Mouse (Mus musculus): ENCODE data around the gene Homer2.

Gene Homer2

DNA sequence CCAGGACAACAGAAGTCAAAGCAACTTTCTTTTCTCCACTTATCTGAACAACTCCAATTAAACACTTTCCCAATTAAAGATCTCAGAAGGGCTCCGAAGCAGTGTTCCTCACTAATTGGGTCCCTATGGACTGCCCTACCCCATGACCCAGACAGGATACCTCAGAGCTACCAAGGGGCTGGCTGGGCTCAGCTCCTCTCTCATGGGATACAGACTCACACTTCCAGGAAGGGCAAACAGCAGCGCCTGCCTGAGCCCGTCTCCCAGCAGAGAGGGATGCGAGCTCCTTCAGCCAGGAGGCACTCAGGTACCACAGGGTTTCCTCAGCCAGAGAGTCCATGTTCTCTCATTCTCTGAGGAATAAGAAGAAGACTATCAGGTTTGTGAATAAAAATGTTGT is 9.4 kb downstream of the Homer2 start:
- no peak for DNase-seq

DNA sequence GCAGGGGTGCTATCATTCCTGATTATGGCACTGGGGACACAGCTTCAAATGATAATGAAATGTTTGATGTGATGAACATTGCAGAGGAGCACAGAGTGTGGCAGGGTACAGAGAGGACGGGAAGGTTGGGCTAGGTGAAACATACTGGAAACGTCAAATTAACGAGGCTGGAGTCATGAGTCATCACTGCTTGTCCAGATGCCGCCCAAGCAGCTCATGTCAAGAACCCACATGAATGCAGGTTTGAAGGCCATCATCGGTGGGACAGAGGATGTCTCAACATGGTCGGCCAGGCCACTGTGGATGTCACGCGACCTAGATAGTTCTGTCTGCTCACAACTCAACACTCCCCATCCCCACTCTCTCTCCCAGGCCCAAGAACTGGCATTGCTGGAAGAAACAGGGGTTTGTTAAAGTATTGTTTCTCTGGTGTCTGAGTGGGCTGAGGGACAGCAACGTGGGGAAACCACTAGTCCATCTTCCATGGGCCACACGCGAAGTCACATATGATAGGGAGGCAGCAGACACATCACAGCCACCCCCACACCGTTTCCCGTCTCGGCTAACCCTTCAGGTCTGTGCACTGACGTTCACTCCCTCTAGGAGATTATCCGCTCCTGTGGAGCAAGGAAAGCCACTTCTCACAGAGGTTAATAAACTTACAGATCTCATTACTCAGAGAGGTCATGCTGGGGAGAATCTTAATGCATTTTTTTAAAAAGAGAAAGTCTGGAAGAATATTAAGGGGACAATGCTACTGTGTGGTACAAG is 11.4 kb downstream of the Homer2 start:
- no peak for DNase-seq

DNA sequence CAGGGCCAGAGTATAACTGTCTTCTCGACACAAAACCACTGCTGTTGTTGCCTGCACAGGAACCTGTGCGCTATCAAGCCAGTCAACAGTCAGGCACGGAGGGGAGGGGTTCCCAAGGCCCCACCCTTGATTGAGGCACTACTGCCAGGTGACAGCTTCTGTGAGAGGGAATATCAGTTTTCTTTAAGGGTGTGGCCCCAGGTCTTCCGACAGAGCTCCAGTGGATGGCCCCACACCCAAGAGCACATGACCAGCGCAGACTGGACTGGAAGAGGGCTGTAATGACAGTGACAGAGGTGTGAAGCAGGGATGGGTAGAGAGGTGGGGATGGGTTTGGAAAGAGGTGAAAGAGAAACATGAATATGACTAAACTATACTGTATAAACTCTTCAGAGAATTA is 16.3 kb downstream of the Homer2 start:
- DNase-seq: no peak

DNA sequence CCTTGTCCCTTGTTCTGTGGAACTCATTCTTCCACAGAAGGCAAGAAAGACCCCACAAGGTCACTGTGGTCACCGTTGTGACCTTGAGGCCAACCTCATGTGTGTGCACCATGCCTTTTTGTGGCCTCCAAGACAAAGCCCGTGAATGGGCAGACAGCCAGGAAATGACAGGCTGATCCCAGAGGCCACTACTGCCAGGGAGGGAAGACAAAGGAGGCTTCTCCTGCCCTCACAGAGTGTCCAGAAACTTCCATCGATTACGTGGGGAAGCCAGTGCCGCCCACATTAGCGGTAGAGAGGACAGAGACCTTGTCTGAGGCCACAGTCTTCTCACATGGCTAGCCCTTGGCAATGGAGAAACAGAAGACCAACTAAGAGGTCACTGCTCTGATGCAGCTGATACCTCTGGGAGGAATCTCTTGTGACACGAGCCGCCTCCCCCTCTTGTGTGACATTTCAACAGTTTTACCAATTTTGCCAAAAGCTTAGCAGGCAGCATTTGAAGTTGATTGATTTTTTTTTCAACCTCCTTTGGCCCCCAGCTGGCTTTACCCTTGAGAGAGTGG is 18.1 kb downstream of the Homer2 start:
- DNase-seq: no peak

DNA sequence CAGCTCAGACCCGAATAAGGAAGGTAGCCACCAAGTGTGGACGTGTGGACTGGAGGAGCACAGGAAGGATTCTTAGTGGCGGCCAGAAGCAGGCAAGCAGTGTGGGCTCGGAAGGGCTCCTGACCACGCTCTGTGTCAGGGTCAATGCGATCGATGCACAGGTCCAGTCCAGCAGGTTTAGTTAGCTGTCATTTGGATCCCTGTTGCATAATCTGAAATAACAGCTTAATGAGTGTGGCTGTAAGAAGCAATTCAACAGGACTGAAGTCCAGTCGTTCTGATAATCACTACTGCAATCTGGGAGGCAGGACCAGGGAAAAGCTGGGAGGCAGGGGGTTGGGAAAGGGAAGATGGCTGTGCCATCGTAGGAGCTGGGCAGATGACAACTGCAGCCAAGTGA is 18.9 kb downstream of the Homer2 start:
- no peak for DNase-seq

DNA sequence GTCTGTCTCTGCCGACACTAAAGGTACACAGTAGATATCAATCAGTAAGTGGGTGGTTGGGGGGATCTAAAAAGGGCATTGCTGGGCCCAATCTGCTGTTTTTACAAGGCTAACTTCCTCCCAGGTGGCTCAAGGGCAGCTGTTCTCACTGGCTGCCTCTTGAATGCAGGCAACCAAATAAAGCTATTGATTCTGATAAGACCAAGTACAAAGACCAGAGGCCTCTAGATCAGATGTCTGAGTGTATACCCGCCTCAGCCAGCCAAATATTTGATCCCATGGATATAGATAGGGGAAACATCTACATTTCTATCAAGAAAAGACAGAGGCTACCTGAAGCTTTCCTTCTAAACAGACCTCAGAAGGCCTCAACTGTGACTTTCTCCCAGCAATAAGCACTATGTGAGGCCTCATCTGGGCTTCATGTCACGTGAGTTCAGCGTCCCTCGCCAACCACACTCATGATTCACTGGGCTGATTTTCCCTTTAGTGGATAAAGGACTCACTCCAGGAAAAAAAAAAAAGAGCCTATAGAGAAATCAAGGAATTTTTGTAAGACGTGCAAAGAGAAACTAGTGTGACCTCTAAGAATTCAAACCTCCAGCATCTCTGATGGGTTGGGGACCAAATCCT is 19.5 kb downstream of the Homer2 start:
- no peak for DNase-seq

DNA sequence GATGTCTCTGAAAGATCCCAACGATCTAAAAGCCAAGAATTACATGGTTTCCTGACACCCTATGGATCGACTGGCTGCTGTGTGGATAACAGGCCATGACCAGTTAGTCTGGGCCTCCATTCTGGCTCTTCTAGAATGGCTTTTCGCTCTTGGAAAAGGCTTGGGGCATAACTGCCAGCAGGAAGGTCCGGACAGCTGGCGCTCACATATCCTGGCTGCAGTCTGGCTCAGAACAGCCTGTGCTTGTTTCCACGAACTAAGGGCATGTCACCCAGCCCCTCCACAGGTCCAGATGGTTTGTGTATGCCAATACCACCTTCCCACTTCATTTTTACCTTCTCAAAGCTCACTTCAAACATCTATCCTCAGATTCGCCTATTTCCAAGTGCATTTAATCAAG is 22.0 kb downstream of the Homer2 start:
- no peak for DNase-seq

DNA sequence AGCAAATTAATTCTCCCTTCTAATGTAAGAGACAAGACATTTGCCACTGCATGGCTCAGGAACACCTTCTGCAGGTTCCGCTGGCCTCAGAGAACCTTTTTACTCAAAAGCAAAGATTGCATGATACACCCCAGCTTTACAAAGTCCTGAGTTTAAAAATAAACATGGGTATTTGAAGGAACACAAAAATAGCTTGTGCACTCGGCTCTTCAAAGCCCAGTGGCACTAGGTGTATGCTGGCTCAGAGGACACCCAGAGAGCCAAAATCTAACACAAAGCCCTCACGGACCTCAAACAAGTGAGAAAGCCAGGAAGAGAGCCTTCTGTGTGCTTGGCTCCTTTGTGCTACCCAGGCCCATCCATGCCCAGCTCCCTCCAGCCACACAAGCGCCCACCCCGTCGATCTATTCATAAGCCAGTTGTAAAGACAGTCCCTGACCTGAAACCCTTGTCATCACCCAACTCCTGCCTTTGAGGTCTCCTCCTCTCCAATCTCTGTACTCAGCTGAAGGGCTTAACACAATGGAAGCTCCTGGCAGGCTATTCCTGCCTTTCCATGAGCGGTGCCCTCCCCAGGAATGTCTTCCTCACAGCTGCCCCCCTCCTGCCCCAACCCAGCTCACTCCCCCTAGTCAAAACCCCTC is 23.4 kb downstream of the Homer2 start:
- no peak for DNase-seq

DNA sequence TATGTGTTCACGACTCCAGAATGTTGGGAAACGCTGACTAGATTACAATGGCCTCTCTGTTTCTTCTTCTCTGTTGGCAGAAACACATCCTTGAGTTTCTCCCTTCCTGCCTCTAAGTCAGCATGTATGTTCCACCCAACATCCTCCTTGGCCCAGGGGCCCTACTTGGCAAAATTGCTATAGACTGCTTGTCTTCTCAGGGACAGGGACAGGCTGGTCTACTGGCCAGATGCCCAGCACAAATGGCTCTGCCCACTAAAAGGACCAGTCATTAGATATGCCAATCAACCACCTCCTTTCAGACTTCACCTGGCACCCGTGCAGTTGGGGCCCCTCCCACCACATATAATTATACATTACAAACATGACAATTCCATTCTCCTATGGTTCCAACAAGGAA is 25.9 kb downstream of the Homer2 start:
- no peak for DNase-seq

DNA sequence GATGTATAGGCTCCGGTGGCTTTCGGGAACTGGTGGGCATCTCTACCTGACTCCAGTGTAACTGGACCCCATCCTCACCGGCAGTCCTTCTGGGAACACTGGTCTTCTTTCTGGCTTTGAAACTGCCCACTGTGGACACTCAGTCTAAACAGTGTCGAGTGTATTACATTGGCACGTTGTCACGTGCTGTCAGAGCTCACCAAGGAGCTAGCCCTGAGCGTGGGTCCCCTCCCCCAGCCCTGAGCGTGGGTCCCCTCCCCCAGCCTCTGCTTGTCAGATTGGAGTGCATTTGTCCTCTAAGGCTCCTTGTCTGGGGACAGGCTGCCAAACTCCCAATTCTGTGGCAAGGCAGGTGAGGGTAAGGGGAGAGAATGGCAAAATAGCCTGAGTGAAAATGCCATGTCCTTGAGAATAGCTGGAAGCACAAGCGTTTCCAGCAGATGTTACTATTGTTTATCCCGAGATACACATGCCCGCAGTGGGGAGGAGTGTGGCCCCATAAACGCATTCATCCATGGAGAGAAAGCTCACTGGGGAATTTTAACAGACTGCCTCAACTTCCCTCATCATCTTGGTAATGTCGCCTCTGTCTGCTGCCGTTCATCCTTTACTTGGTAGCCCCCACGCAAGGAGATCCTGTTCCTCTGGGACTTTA is 33.8 kb downstream of the Homer2 start:
- no peak for DNase-seq

DNA sequence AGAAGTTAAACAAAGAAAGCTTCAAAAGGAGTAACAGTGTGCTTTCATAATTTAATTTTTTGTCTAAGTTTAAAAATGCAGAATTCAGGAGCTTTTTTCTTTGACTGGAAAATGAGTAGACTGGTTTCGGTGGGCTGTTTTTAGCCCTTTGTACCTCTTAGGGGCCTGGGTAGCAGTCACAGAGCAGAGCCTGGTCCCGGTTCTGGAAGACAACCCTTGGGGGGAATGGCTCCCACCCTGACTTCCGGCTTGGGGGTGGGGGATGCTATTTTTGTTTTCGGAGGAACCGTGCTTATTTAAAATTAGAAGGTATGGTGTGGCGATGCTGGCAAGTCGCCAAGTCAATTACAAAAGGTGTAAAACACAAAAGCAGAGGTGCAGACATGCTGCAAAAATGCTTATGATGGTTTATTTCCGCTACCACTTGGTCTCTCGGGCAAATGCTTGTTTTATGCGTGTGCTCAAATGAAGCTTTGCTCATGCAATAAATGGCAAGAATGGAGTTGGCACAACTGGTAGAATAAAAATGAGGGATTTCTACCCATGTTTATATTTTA is 34.5 kb downstream of the Homer2 start:
- no peak for DNase-seq

DNA sequence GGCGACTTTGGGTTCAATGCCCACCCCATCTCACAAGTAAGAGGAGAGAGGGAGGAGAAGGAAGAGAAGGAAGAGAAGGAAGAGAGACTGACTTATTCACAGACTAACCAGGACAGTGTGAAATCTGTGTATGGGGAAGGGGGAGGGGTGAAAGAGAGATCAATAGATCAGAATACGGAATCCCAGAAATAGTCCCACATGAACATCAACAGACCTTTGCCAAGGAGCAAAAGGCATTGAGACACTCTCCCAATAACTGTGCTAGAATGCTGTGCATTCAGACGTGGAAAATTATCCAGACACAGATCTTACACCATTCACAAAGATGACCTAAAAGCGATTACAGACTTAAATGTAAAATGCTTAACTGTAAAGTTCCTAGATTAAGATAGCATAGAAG is 40.2 kb downstream of the Homer2 start:
- no peak for DNase-seq

DNA sequence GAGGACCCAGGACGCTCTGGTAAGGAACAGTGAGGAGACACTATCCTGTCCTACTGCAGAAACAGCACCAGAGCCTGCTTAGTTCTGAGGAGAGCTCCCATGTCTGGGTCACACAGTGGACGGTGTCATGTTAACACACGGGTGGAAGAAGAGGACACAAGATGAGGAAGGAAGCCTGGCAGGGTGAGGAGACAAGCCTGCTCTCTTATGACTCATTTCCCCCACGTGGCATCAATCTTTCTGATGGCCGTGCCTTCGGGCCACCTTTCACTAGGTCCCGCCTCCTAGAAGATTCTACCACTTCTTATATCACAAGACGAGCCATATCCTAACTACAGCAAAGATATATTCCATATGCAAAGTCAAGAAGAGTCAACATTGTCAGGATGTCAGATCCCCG is 40.7 kb downstream of the Homer2 start:
- DNase-seq: no peak

DNA sequence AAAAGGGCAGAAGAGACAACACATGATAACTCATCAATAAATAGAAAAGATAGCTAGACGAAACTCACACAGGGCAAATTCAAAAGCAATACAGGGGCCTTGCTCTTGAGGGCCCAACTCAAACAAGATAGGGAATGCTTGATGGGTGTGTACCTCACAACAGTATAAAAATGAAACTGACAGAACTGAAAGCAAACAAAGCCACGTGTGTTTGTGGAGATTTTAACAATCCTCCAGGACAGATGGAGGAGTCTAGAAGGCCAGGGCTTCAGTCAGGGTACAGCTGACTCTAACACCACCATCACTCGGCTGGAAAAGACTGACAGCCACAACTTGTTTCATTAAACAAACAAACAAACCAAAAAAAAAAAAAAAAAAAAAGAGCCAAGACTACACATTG is 44.3 kb downstream of the Homer2 start:
- no peak for DNase-seq

DNA sequence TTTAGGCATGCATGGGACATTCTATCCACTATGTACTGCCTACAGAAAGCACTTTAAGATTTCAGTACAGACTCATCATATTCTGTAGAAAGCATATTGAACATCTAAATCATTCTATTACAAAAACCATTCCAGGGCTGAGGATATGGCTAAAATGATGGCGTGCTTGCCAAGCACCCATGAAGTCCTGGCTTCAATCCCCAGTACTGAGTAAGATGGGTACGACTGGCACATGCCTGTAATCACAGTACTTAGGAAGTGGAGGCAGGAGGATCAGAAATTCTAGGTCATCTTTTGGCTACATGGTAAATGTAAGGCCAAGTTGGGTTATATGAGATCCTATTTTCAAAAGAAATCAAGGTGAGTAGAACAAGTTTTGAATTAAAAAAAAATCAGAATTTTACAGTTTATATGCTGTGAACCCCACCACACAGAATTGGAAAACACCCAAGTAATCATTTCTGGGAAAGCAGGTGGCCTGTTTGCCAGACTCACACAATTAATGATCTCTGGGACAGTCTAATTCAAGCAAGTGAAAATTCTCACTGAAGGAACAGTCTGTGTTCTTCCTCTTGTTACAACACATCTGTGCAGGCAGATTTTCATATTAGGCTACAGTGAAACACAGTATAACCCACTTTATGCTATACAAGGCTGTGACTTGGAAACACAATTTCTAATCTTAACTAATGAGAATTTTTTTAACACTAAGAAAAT is 49.5 kb downstream of the Homer2 start:
- no peak for DNase-seq

DNA sequence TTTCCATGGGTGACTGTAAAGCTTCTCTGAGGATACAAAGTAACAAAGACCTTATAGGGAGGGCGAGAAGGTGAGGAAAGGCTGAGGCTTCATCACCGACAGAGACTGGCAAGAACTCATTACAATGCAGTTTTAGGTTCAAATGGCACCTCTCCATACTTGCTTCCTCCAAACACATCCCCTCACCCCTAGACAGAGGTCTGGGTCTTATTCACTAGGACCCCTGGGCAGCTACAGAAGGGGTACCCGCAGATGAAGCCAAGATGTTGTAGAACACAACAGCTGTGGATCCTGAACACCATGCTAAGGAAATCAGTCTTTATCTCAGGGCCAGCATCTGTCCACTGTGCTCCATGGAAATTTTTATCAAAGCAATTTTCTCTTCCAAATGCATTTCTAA is 50.3 kb downstream of the Homer2 start:
- no peak for DNase-seq

DNA sequence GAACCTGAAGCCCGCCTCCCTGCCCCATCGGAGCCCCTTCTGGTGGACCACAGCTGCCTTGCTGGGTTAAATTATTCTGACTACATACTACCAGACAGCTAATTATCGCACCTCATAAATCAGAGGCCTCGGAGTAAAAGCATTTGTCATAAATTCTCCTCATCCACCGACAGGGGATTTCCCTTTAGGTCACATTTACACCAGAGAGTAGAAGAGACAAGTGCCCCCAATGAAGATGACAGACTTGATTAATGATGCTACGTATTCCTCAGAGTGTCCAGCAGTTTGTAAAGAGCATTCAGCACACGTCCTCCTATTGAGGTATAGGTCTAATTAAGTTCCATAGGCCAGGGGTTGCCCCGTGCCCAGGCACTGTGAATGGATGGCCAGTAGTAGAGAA is 50.7 kb downstream of the Homer2 start:
- no peak for DNase-seq

DNA sequence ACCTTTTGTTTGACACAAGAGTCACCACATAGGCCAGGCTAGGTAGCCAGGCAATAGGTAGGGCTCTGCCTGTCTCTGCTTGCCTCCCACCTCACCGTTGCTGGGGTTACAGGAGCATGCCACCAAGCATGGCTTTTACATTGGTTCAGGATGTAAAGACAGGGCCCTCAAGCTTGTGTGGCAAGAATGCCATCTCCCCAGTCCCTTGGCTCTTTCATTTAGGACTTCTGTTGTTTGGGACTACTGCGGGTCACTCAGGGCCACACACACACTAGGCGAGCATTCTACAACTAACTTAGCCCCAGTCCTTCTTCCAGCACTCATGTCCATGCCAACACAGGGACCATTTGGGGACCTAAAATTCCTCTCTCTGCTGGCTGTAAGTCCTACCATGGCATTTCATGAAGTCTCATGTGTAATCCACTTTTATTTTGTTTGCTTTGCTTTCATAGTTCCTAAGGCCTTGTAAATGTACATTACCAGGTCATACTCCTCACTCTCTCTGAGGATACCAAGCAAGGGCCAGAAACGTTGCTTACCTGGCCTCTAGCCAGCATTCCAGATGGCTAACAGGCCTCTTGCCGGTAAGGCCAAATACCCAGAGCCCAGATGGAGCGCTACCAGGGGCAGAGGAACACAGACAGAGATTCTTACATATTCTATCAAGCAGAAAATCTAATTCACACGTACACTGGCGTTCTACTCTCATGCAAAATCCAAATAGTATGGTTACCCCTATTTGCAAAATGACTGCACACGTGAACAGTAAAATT is 52.2 kb downstream of the Homer2 start:
- DNase-seq: no peak

DNA sequence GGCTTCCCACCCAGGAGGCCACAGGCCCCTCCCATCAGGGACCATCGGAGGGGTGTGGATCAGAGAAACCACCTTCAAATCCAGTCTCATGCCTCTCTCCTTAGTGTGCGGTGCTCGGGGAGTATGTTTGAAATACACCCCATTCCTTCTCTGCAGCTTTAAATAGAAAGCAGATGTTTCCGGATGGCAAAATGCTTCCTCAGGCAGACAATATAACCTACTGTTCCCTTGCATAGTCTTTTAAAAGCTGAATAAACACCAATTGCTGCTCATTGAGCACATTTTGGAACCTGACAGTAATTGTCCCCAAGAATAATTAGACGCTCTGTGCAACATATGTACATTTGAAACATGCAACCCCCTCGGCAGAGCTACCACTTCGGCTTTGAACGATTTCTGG is 53.3 kb downstream of the Homer2 start:
- DNase-seq: peak; percentile 61

DNA sequence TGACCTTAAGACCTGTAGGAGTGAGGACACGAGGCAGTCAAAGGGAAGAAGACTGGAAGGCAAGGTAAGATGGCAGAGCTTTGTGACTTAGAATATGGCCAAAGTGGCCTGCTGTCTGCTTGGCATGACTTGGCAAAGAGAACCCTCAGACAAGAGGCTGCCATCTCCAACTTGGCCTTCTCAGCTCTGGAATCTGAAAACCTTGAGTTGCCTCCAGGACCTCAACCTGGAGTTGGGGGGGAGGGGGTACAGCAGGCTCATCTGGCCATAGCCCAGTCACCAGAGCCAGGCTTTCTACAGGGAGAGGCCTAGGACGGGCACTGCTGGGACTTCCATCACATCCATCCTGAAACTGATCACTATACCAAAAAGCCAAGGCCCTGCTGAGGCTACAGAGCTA is 55.0 kb downstream of the Homer2 start:
- DNase-seq: no peak

DNA sequence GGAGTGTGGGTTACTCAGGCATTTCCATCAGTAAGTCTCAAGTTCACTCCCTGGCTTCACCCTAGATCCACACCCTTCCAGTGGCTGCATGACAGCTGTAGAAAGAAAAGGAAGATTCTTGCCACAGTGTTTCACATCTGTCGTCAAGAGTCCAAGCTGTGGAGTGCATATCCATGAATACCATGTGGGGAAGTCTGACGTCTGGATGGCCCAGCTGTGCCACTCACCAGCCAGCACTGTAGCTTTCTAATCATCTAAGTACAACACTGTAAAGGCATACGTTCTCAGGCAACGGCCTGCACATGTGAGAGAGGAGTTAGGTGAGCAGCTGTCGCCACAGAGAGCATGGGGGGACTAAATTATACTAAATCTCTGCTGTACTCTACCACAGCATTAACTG is 56.0 kb downstream of the Homer2 start:
- DNase-seq: no peak

DNA sequence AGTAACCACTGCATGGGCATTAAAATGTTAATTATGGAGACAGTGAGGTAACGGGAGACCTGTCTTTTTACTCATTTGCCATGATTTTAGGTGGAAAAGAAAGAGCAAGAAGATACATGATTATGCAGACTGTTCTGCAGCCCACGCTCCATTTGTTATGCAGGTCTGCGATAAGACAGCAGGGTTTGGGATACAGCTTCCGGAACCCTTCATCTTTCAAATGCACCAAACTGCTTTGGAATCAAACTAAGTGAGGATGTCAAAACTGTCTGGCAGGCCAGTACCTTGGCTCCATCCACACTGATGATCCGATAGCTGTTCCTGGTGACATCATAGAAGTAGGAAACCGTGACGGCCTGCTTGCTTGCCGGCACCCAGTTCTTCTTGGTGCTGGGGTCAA is 58.1 kb downstream of the Homer2 start:
- DNase-seq: peak; percentile 52
